Mouse (Mus musculus): ENCODE results near the gene Mkln1. TPM values are rescaled to one million over a fixed set of nuclear protein-coding genes. Genes with fewer than 3 reads are reported as not detected.
A peak's percentile ranks its signal among the peaks of the same experiment; 100 is the strongest.

Gene Mkln1
- polyA plus RNA-seq, 1 experiment from 2014 or later = 136 TPM

- H3K36me3 ChIP-seq (replicated peaks; ENCODE audit: control insufficient read depth, insufficient read depth) = no peaks in the 10 kb centered on the region
- no peaks in the 10 kb centered on the region for H3K27me3 ChIP-seq (ENCODE audit: control insufficient read depth, insufficient read depth, low read length)
- H3K4me2 ChIP-seq (replicated peaks) = peak overlapping the region; percentile 75
- no peak overlapping the region for H3K27ac ChIP-seq
- H3K9ac ChIP-seq = peak overlapping the region; percentile 91
- peak overlapping the region; percentile 90 for H3K4me3 ChIP-seq (replicated peaks; ENCODE audit: low read length)
- H3K9me3 ChIP-seq (ENCODE audit: control insufficient read depth, low read length) = no peaks in the 10 kb centered on the region
- WGBS = under 1% methylated on average over 17 of the region's 17 CpGs
- ATAC-seq (ENCODE audit: low FRiP score) (no peak), DNase-seq (ENCODE audit: low spot score) (peak; percentile 52)
- peaks cover 33% of the 10 kb centered on the region for H3K4me1 ChIP-seq (replicated peaks; ENCODE audit: control insufficient read depth, insufficient read depth, low read length)
Measured at GRCm38 (mm10) chr6:31564901-31565391, 166.4 kb downstream of the Mkln1 start.

Other genes starting within 250 kb of the Mkln1 start
- 8.7 and 9.8 TPM in 2 replicates for gene Podxl, start 165.2 kb downstream of the Mkln1 start, polyA plus RNA-seq (2014; fragmentation: Nextera tagmentation; extraction: Ambion mirVana)

All from hindbrain, embryonic 14.5 days (tissue).